Comparison of ENCODE assay signal across 16 mouse cellular contexts in genomic region chr5:151412666-151413463, GRCm38 (mm10). TPM values are rescaled to one million over a fixed set of nuclear protein-coding genes. Genes with fewer than 3 reads are reported as not detected.
DNase-seq lines count a peak whose midpoint lies in the region; ATAC-seq and TF ChIP-seq lines count a peak whose summit lies in the region.
"Had no signal": no experiment of that assay in that cellular context is flagged by ENCODE, and none has a peak within 500 bp of the region (broad histone marks: within the 10 kb centered on the region; RNA-seq: fewer than 3 reads in every experiment).

No protein-coding gene starts in this region.

- no peak for TF ChIP-seq POLR2A in brain, embryonic 14.5 days (IDR thresholded peaks at IDR 0.05; ENCODE audit: borderline replicate concordance, extremely low read depth, insufficient read depth, insufficient read length, poor library complexity, severe bottlenecking)

- DNase-seq in heart, postnatal 4 days: no peak
- peak; percentile 50 for DNase-seq in brain, embryonic 14.5 days (ENCODE audit: low read depth)
- DNase-seq in cerebellum, postnatal 25 days: no peak
- DNase-seq in spleen, adult 18-20 months: no peak
- DNase-seq: adrenal gland, adult 2 months; cerebellum, adult 9-10 months; thymus, postnatal 14 days had no signal

- 32% methylated on average over 11 of the region's 11 CpGs for WGBS in heart, embryonic 13.5 days
- WGBS in liver, embryonic 16.5 days (ENCODE audit: insufficient replicate concordance): 27% methylated on average over 11 of the region's 11 CpGs

- peaks cover 18% of the 10 kb centered on the region for H3K4me1 ChIP-seq in heart, embryonic 13.5 days
- H3K4me1 ChIP-seq in megakaryocyte, embryonic 14.5 days: peaks cover 21% of the 10 kb centered on the region
- H3K4me1 ChIP-seq in liver, embryonic 16.5 days (ENCODE audit: control insufficient read depth, low read depth, low read length): peaks cover 26% of the 10 kb centered on the region

- H3K36me3 ChIP-seq in heart, embryonic 13.5 days: no peaks in the 10 kb centered on the region
- no peaks in the 10 kb centered on the region for H3K36me3 ChIP-seq in megakaryocyte, embryonic 14.5 days (replicated peaks; ENCODE audit: low read length)
- H3K36me3 ChIP-seq in liver, embryonic 16.5 days (ENCODE audit: control insufficient read depth, insufficient read depth): no peaks in the 10 kb centered on the region
- H3K36me3 ChIP-seq: midbrain, embryonic 12.5 days had no signal

- H3K27ac ChIP-seq in heart, embryonic 13.5 days (replicated peaks): peak overlapping the region; percentile 46
- H3K27ac ChIP-seq in liver, embryonic 16.5 days (ENCODE audit: low read length): peak overlapping the region; percentile 77
- H3K27ac ChIP-seq: midbrain, embryonic 12.5 days had no signal

- H3K4me2 ChIP-seq in heart, embryonic 13.5 days: peak overlapping the region; percentile 33
- H3K4me2 ChIP-seq in liver, embryonic 16.5 days (ENCODE audit: low read depth, low read length): peak overlapping the region; percentile 39
- H3K4me2 ChIP-seq: midbrain, embryonic 12.5 days had no signal

- no peaks in the 10 kb centered on the region for H3K27me3 ChIP-seq in heart, embryonic 13.5 days (replicated peaks)
- H3K27me3 ChIP-seq in megakaryocyte, embryonic 14.5 days (replicated peaks): no peaks in the 10 kb centered on the region
- H3K27me3 ChIP-seq in liver, embryonic 16.5 days (ENCODE audit: control insufficient read depth, insufficient read depth, low read depth, low read length): no peaks in the 10 kb centered on the region
- H3K27me3 ChIP-seq: midbrain, embryonic 12.5 days had no signal

- no peak for ATAC-seq in heart, embryonic 13.5 days (ENCODE audit: extremely low read depth, insufficient number of reproducible peaks, low FRiP score, low TSS enrichment)
- no peak for ATAC-seq in megakaryocyte, adult 5-6 weeks (ENCODE audit: poor library complexity, severe bottlenecking)
- ATAC-seq in liver, embryonic 16.5 days (ENCODE audit: low read depth): peak; percentile 23
- ATAC-seq: forebrain, embryonic 14.5 days had no signal

- H3K9ac ChIP-seq in heart, embryonic 13.5 days: no peak overlapping the region
- H3K9ac ChIP-seq in liver, embryonic 16.5 days (ENCODE audit: low read depth, low read length): no peak overlapping the region
- H3K9ac ChIP-seq: midbrain, embryonic 12.5 days had no signal

- H3K4me3 ChIP-seq in heart, embryonic 13.5 days: no peak overlapping the region
- peak overlapping the region; percentile 64 for H3K4me3 ChIP-seq in megakaryocyte, embryonic 14.5 days (replicated peaks)
- no peak overlapping the region for H3K4me3 ChIP-seq in liver, embryonic 16.5 days (ENCODE audit: low read depth, low read length)
- H3K4me3 ChIP-seq: midbrain, embryonic 12.5 days had no signal

- no peaks in the 10 kb centered on the region for H3K9me3 ChIP-seq in heart, embryonic 13.5 days
- 0 out of 2 replicates have a peak, but pooled peaks cover 3% of the 10 kb centered on the region for H3K9me3 ChIP-seq in megakaryocyte, embryonic 14.5 days
- no peaks in the 10 kb centered on the region for H3K9me3 ChIP-seq in liver, embryonic 16.5 days (replicated peaks; ENCODE audit: control insufficient read depth, low read length)
- H3K9me3 ChIP-seq: midbrain, embryonic 12.5 days had no signal

- TF ChIP-seq CTCF in brain, embryonic 14.5 days (IDR thresholded peaks at IDR 0.05; ENCODE audit: borderline replicate concordance, extremely low read depth, insufficient read depth, insufficient read length): no peak

RNA-seq across cellular contexts. Expression of gene Gm42906, which starts 15.1 kb away (rescaled TPM):
- not detected in 2 replicates for polyA plus RNA-seq in heart, embryonic 13.5 days (2015; fragmentation: Nextera tagmentation; extraction: Ambion mirVana)
- not detected for total RNA-seq in heart, postnatal 4 days (2021)
- polyA plus RNA-seq in megakaryocyte, embryonic 14.5 days (2012; ENCODE audit: insufficient read depth, low replicate concordance): not detected in 2 replicates
- total RNA-seq in megakaryocyte, adult 5-6 weeks (2015): not detected in 2 replicates
- not detected in 2 replicates for total RNA-seq in megakaryocyte, adult 5-6 weeks (2017)
- polyA plus RNA-seq in brain, embryonic 14.5 days (2012; rRNA removed): not detected in 2 replicates
- not detected in 2 replicates for polyA plus RNA-seq in liver, embryonic 16.5 days (2015; fragmentation: Nextera tagmentation; extraction: Ambion mirVana)
- total RNA-seq: adrenal gland, adult 2 months; hematopoietic stem cell, adult 5-6 weeks; left cerebral cortex, postnatal 25 days had no signal
- polyA plus RNA-seq: adrenal gland, adult 2 months; forebrain, embryonic 14.5 days; midbrain, embryonic 12.5 days; spleen, adult 2 months had no signal
